Mouse (Mus musculus) mature B cell (primary cell): ENCODE measurements around the gene Usp42.

Experiments
- in situ Hi-C: fragments of 300-500 bp; cut with MboI; formaldehyde crosslinking; loops from 2 replicates; pipeline ENCODE4 v1.14.3; 2019

The Usp42 gene

GRCm38 (mm10) chr5:143732180-143732891 is at the start of gene Usp42:
Gene Usp42, minus strand, starts transcription at chr5:143732280.
- in situ Hi-C loops = no loop called here

GRCm38 (mm10) chr5:143760508-143760907 is 28.4 kb upstream of the Usp42 start:
- in situ Hi-C loops = no loop called here

- in situ Hi-C loops = no loop called here
These were observed 27.5 kb upstream of the Usp42 start for GRCm38 (mm10) chr5:143759554-143759953.

GRCm38 (mm10) chr5:143757755-143758443 is 25.8 kb upstream of the Usp42 start:
- in situ Hi-C loops = no loop called here

- in situ Hi-C loops = no loop called here
These were observed 23.6 kb upstream of the Usp42 start for GRCm38 (mm10) chr5:143755529-143756141.

- in situ Hi-C loops = no loop called here
These were observed 17.6 kb upstream of the Usp42 start for GRCm38 (mm10) chr5:143749630-143750208.

- in situ Hi-C loops = no loop called here
These were observed 482 bp downstream of the Usp42 start for GRCm38 (mm10) chr5:143731483-143732112.

- in situ Hi-C loops = no loop called here
These were observed 1.2 kb downstream of the Usp42 start for GRCm38 (mm10) chr5:143730915-143731314.

GRCm38 (mm10) chr5:143721962-143722361 is 10.1 kb downstream of the Usp42 start:
- in situ Hi-C loops = no loop called here

GRCm38 (mm10) chr5:143712011-143712800 is 19.9 kb downstream of the Usp42 start:
- in situ Hi-C loops = no loop called here

GRCm38 (mm10) chr5:143711326-143711725 is 20.8 kb downstream of the Usp42 start:
- in situ Hi-C loops = no loop called here

- in situ Hi-C loops = no loop called here
These were observed 25.3 kb downstream of the Usp42 start for GRCm38 (mm10) chr5:143706822-143707200.

GRCm38 (mm10) chr5:143706030-143706821 is 25.9 kb downstream of the Usp42 start:
- in situ Hi-C loops = no loop called here

- in situ Hi-C loops = no loop called here
These were observed 26.5 kb downstream of the Usp42 start for GRCm38 (mm10) chr5:143705659-143705982.

GRCm38 (mm10) chr5:143704875-143705658 is 27.0 kb downstream of the Usp42 start:
- in situ Hi-C loops = no loop called here

- in situ Hi-C loops = no loop called here
These were observed 31.0 kb downstream of the Usp42 start for GRCm38 (mm10) chr5:143701074-143701473.

- in situ Hi-C loops = no loop called here
These were observed 31.8 kb downstream of the Usp42 start for GRCm38 (mm10) chr5:143700247-143700646.

GRCm38 (mm10) chr5:143698454-143698853 is 33.6 kb downstream of the Usp42 start:
- in situ Hi-C loops = no loop called here

- in situ Hi-C loops = no loop called here
These were observed 35.8 kb downstream of the Usp42 start for GRCm38 (mm10) chr5:143696323-143696722.

GRCm38 (mm10) chr5:143690926-143691325 is 41.2 kb downstream of the Usp42 start:
- in situ Hi-C loops = no loop called here
